Mouse (Mus musculus): ENCODE data around the gene Alpk1. TPM values are rescaled to one million over a fixed set of nuclear protein-coding genes. Genes with fewer than 3 reads are reported as not detected.

Alpk1 gene
- polyA plus RNA-seq, 1 experiment from 2014 or later, result 0.61 TPM

- H3K4me3 ChIP-seq (replicated peaks; ENCODE audit: low read depth, low read length), result no peak overlapping the region
- no peak for ATAC-seq (replicated peaks; ENCODE audit: low FRiP score, low read depth)
- no peak overlapping the region for H3K27ac ChIP-seq
- DNase-seq (ENCODE audit: low spot score), result no peak
- H3K4me1 ChIP-seq (replicated peaks; ENCODE audit: insufficient read depth, low read length), result no peaks in the 10 kb centered on the region
- H3K9ac ChIP-seq (ENCODE audit: low read depth, low read length), result no peak overlapping the region
- no peaks in the 10 kb centered on the region for H3K9me3 ChIP-seq (replicated peaks; ENCODE audit: low read length)
- H3K36me3 ChIP-seq (ENCODE audit: insufficient read depth, low read length), result no peaks in the 10 kb centered on the region
- peak; percentile 36; the same call in 1 of the 2 replicates for TF ChIP-seq CTCF (IDR thresholded peaks at IDR 0.05; ENCODE audit: low read depth)
- H3K27me3 ChIP-seq (ENCODE audit: insufficient read depth, low read length), result no peaks in the 10 kb centered on the region
- H3K4me2 ChIP-seq (ENCODE audit: low read length), result no peak overlapping the region
- 64% methylated on average over 5 of the region's 5 CpGs for WGBS
Measured at GRCm38 (mm10) chr3:127764541-127764940, 15.8 kb downstream of the Alpk1 start.

GRCm38 (mm10) chr3:127763076-127763612, 17.2 kb downstream of the Alpk1 start:
- no peak overlapping the region for H3K4me2 ChIP-seq (ENCODE audit: low read length)
- H3K9ac ChIP-seq (ENCODE audit: low read depth, low read length), result no peak overlapping the region
- no peaks in the 10 kb centered on the region for H3K36me3 ChIP-seq (ENCODE audit: insufficient read depth, low read length)
- H3K27me3 ChIP-seq (ENCODE audit: insufficient read depth, low read length), result 0 out of 2 replicates have a peak, but pooled peaks cover 5% of the 10 kb centered on the region
- no peaks in the 10 kb centered on the region for H3K9me3 ChIP-seq (replicated peaks; ENCODE audit: low read length)
- no peaks in the 10 kb centered on the region for H3K4me1 ChIP-seq (replicated peaks; ENCODE audit: insufficient read depth, low read length)
- WGBS, result 23% methylated on average over 7 of the region's 7 CpGs
- H3K27ac ChIP-seq, result no peak overlapping the region
- no peak overlapping the region for H3K4me3 ChIP-seq (replicated peaks; ENCODE audit: low read depth, low read length)
- no peak for ATAC-seq (replicated peaks; ENCODE audit: low FRiP score, low read depth)
- peak; percentile 86 for TF ChIP-seq CTCF (IDR thresholded peaks at IDR 0.05; ENCODE audit: low read depth)
- DNase-seq (ENCODE audit: low spot score), result peak; percentile 92

- Histone ChIP-seq H3K4me3 (replicated peaks; ENCODE audit: low read depth, low read length) (no peak overlapping the region), H3K27ac (no peak overlapping the region), H3K27me3 (ENCODE audit: insufficient read depth, low read length) (0 out of 2 replicates have a peak, but pooled peaks cover 7% of the 10 kb centered on the region), H3K4me2 (ENCODE audit: low read length) (no peak overlapping the region), H3K9me3 (replicated peaks; ENCODE audit: low read length) (no peaks in the 10 kb centered on the region), H3K9ac (ENCODE audit: low read depth, low read length) (no peak overlapping the region), H3K4me1 (replicated peaks; ENCODE audit: insufficient read depth, low read length) (no peaks in the 10 kb centered on the region), H3K36me3 (ENCODE audit: insufficient read depth, low read length) (no peaks in the 10 kb centered on the region)
- TF ChIP-seq CTCF (IDR thresholded peaks at IDR 0.05; ENCODE audit: low read depth), result no peak
- WGBS, result 47% methylated on average over 8 of the region's 8 CpGs
- ATAC-seq (replicated peaks; ENCODE audit: low FRiP score, low read depth) (no peak), DNase-seq (ENCODE audit: low spot score) (no peak)
Measured at GRCm38 (mm10) chr3:127762403-127762802, 17.9 kb downstream of the Alpk1 start.

GRCm38 (mm10) chr3:127759212-127759611, 21.1 kb downstream of the Alpk1 start:
- Histone ChIP-seq H3K36me3 (ENCODE audit: insufficient read depth, low read length) (no peaks in the 10 kb centered on the region), H3K4me1 (replicated peaks; ENCODE audit: insufficient read depth, low read length) (no peaks in the 10 kb centered on the region), H3K9me3 (replicated peaks; ENCODE audit: low read length) (no peaks in the 10 kb centered on the region), H3K4me2 (ENCODE audit: low read length) (no peak overlapping the region), H3K27ac (no peak overlapping the region), H3K27me3 (ENCODE audit: insufficient read depth, low read length) (0 out of 2 replicates have a peak, but pooled peaks cover 7% of the 10 kb centered on the region), H3K4me3 (replicated peaks; ENCODE audit: low read depth, low read length) (no peak overlapping the region), H3K9ac (ENCODE audit: low read depth, low read length) (no peak overlapping the region)
- peak; percentile 79 for TF ChIP-seq CTCF (IDR thresholded peaks at IDR 0.05; ENCODE audit: low read depth)
- DNase-seq (ENCODE audit: low spot score) (peak; percentile 72), ATAC-seq (replicated peaks; ENCODE audit: low FRiP score, low read depth) (no peak)
- WGBS, result 20% methylated on average over 8 of the region's 8 CpGs

GRCm38 (mm10) chr3:127758806-127759205, 21.5 kb downstream of the Alpk1 start:
- DNase-seq (ENCODE audit: low spot score) (no peak), ATAC-seq (replicated peaks; ENCODE audit: low FRiP score, low read depth) (no peak)
- 0 out of 2 replicates have a peak, but pooled peaks cover 7% of the 10 kb centered on the region for H3K27me3 ChIP-seq (ENCODE audit: insufficient read depth, low read length)
- TF ChIP-seq CTCF (IDR thresholded peaks at IDR 0.05; ENCODE audit: low read depth), result no peak
- H3K27ac ChIP-seq, result no peak overlapping the region
- no peaks in the 10 kb centered on the region for H3K9me3 ChIP-seq (replicated peaks; ENCODE audit: low read length)
- H3K9ac ChIP-seq (ENCODE audit: low read depth, low read length), result no peak overlapping the region
- H3K4me3 ChIP-seq (replicated peaks; ENCODE audit: low read depth, low read length), result no peak overlapping the region
- WGBS, result 73% methylated on average over 4 of the region's 4 CpGs
- H3K4me1 ChIP-seq (replicated peaks; ENCODE audit: insufficient read depth, low read length), result no peaks in the 10 kb centered on the region
- no peak overlapping the region for H3K4me2 ChIP-seq (ENCODE audit: low read length)
- H3K36me3 ChIP-seq (ENCODE audit: insufficient read depth, low read length), result no peaks in the 10 kb centered on the region

GRCm38 (mm10) chr3:127757886-127758301, 22.4 kb downstream of the Alpk1 start:
- DNase-seq (ENCODE audit: low spot score) (no peak), ATAC-seq (replicated peaks; ENCODE audit: low FRiP score, low read depth) (no peak)
- H3K4me3 ChIP-seq (replicated peaks; ENCODE audit: low read depth, low read length), result no peak overlapping the region
- H3K9me3 ChIP-seq (replicated peaks; ENCODE audit: low read length), result no peaks in the 10 kb centered on the region
- no peak for TF ChIP-seq CTCF (IDR thresholded peaks at IDR 0.05; ENCODE audit: low read depth)
- no peaks in the 10 kb centered on the region for H3K36me3 ChIP-seq (ENCODE audit: insufficient read depth, low read length)
- H3K27ac ChIP-seq, result no peak overlapping the region
- H3K27me3 ChIP-seq (ENCODE audit: insufficient read depth, low read length), result 0 out of 2 replicates have a peak, but pooled peaks cover 7% of the 10 kb centered on the region
- no peaks in the 10 kb centered on the region for H3K4me1 ChIP-seq (replicated peaks; ENCODE audit: insufficient read depth, low read length)
- no peak overlapping the region for H3K4me2 ChIP-seq (ENCODE audit: low read length)
- no peak overlapping the region for H3K9ac ChIP-seq (ENCODE audit: low read depth, low read length)

GRCm38 (mm10) chr3:127756458-127756857, 23.9 kb downstream of the Alpk1 start:
- no peak for DNase-seq (ENCODE audit: low spot score)
- H3K9ac ChIP-seq (ENCODE audit: low read depth, low read length), result no peak overlapping the region
- 0 out of 2 replicates have a peak, but pooled peaks cover 11% of the 10 kb centered on the region for H3K27me3 ChIP-seq (ENCODE audit: insufficient read depth, low read length)
- no peak overlapping the region for H3K4me2 ChIP-seq (ENCODE audit: low read length)
- no peak overlapping the region for H3K27ac ChIP-seq
- 88% methylated on average over 6 of the region's 6 CpGs for WGBS
- H3K4me1 ChIP-seq (replicated peaks; ENCODE audit: insufficient read depth, low read length), result no peaks in the 10 kb centered on the region
- H3K36me3 ChIP-seq (ENCODE audit: insufficient read depth, low read length), result no peaks in the 10 kb centered on the region
- H3K9me3 ChIP-seq (replicated peaks; ENCODE audit: low read length), result no peaks in the 10 kb centered on the region
- ATAC-seq (replicated peaks; ENCODE audit: low FRiP score, low read depth), result no peak
- H3K4me3 ChIP-seq (replicated peaks; ENCODE audit: low read depth, low read length), result no peak overlapping the region
- no peak for TF ChIP-seq CTCF (IDR thresholded peaks at IDR 0.05; ENCODE audit: low read depth)

Data from kidney, postnatal 0 days (tissue).